Comparison of ENCODE assay signal across 1 mouse cellular context in genomic region chr9:108105549-108105863, GRCm38 (mm10).
TF ChIP-seq lines count a peak whose summit lies in the region.

No protein-coding gene starts in this region.

TF ChIP-seq in CH12.LX, 34 proteins besides CTCF, POLR2A, EP300 and RAD21 (continued from another document):
- no peak for TF ChIP-seq MEF2A (IDR thresholded peaks at IDR 0.05; ENCODE audit: borderline replicate concordance, low read depth, low read length)
- TF ChIP-seq ZNF384 (IDR thresholded peaks at IDR 0.05; ENCODE audit: low read depth, low read length): no peak
- no peak for TF ChIP-seq MAFK (IDR thresholded peaks at IDR 0.05; ENCODE audit: insufficient replicate concordance, low read length)
- TF ChIP-seq TCF12 (IDR thresholded peaks at IDR 0.05; ENCODE audit: low read depth, low read length): no peak
- TF ChIP-seq MYC (IDR thresholded peaks at IDR 0.05; ENCODE audit: low read depth, low read length): no peak
- TF ChIP-seq SMC3 (IDR thresholded peaks at IDR 0.05; ENCODE audit: low read depth, low read length): no peak
- TF ChIP-seq MAX (IDR thresholded peaks at IDR 0.05; ENCODE audit: low read length): no peak
- TF ChIP-seq PAX5 (IDR thresholded peaks at IDR 0.05; ENCODE audit: low read length): no peak
- no peak for TF ChIP-seq TBP (conservative IDR thresholded peaks at IDR 0.05; ENCODE audit: low read depth, low read length)
